Mouse (Mus musculus) lung, adult 2 months (tissue): Measurements from ENCODE around the gene Cog3. TPM values are rescaled to one million over a fixed set of nuclear protein-coding genes. Genes with fewer than 3 reads are reported as not detected.
"Not testable (repeated sequence)": the region's sequence is repeated elsewhere in the genome, so short reads cannot be mapped to it uniquely, and the experiment has no call there.

Source experiments
- DNase-seq: peaks from one replicate; pipeline ENCODE4 v3.0.0; 2022
- H3K4me1 ChIP-seq: fragments of 200-500 bp; 2 replicates; pipeline ENCODE4 v1.6.1; 2011; ENCODE audit warnings: low read length; ENCODE audit not compliant: control insufficient read depth, insufficient read depth
- H3K4me3 ChIP-seq: fragments of 200-500 bp; replicated peaks from 2 replicates; pipeline ENCODE3; 2011; ENCODE audit warnings: low read depth, mild to moderate bottlenecking, control low read depth, low read length; ENCODE audit errors: extremely low read depth
- CTCF ChIP-seq: fragments of 200-500 bp; IDR thresholded peaks from 2 replicates; pipeline ENCODE4 v1.5.1; 2011; ENCODE audit warnings: mild to moderate bottlenecking, low read length, control low read depth; ENCODE audit not compliant: insufficient read depth
- POLR2A ChIP-seq: fragments of 200-500 bp; IDR thresholded peaks from 2 replicates; pipeline ENCODE4 v1.6.1; 2011; ENCODE audit warnings: low read depth, mild to moderate bottlenecking, control low read depth, low read length, borderline replicate concordance; ENCODE audit errors: extremely low read depth
- WGBS: fragments of 180-500 bp; shearing (Covaris S2); methylation state at CpG from one replicate; pipeline ENCODE4 v1.1.7; 2018; 5-methylcytosine and 5-hydroxymethylcytosine counted together
- polyA plus RNA-seq: library from polyadenylated mRNA; depleted of rRNA; stranded (reverse); fragments of >200 nt; gene quantifications from 2 replicates; pipeline ENCODE4 v1.2.3, GENCODE M21; 2012

The Cog3 gene
- polyA plus RNA-seq, 1 experiment = 11.0 TPM

- peak within 1 kb of the TSS; percentile 81 for H3K4me3 ChIP-seq
- DNase-seq = peak; percentile 96
- TF ChIP-seq CTCF (no peak), POLR2A (peak; percentile 87)
- 3% methylated on average over 51 of the region's 51 CpGs for WGBS
- H3K4me1 ChIP-seq = 0 out of 2 replicates have a peak, but pooled peaks cover 3% of the 10 kb centered on the region
These were observed 32.8 kb upstream of the Cog3 start, which contains the start of gene Slc25a30 for GRCm38 (mm10) chr14:75786868-75787793. Gene Slc25a30, minus strand, starts transcription at chr14:75787037.

GRCm38 (mm10) chr14:75786424-75786867, 32.1 kb upstream of the Cog3 start:
- H3K4me3 ChIP-seq = peak overlapping the region; percentile 81
- 0 out of 2 replicates have a peak, but pooled peaks cover 3% of the 10 kb centered on the region for H3K4me1 ChIP-seq
- TF ChIP-seq POLR2A (no peak), CTCF (no peak)
- no peak for DNase-seq
- WGBS = 1% methylated on average over 31 of the region's 31 CpGs

GRCm38 (mm10) chr14:75779913-75780312, 25.6 kb upstream of the Cog3 start:
- H3K4me1 ChIP-seq = no peaks in the 10 kb centered on the region
- DNase-seq = no peak
- no peak overlapping the region for H3K4me3 ChIP-seq
- TF ChIP-seq CTCF (no peak), POLR2A (no peak)
- WGBS = 80% methylated on average over 4 of the region's 4 CpGs

- TF ChIP-seq POLR2A (no peak), CTCF (no peak)
- DNase-seq = no peak
- H3K4me1 ChIP-seq = no peaks in the 10 kb centered on the region
- 96% methylated on average over 8 of the region's 8 CpGs for WGBS
- H3K4me3 ChIP-seq = no peak overlapping the region
These were observed 22.3 kb upstream of the Cog3 start for GRCm38 (mm10) chr14:75776637-75777036.

GRCm38 (mm10) chr14:75773431-75773830, 19.1 kb upstream of the Cog3 start:
- TF ChIP-seq POLR2A = no peak
- no peak for TF ChIP-seq CTCF
- H3K4me1 ChIP-seq = no peaks in the 10 kb centered on the region
- DNase-seq = no peak
- no peak overlapping the region for H3K4me3 ChIP-seq
- 87% methylated on average over 8 of the region's 8 CpGs for WGBS

- H3K4me1 ChIP-seq, DNase-seq, H3K4me3 ChIP-seq: not testable (repeated sequence)
- WGBS = 94% methylated on average over 3 of the region's 3 CpGs
These were observed 18.1 kb upstream of the Cog3 start for GRCm38 (mm10) chr14:75772407-75772806.

- no peaks in the 10 kb centered on the region for H3K4me1 ChIP-seq
- TF ChIP-seq POLR2A (no peak), CTCF (no peak)
- no peak for DNase-seq
- no peak overlapping the region for H3K4me3 ChIP-seq
- WGBS = 80% methylated on average over 8 of the region's 8 CpGs
These were observed 16.8 kb upstream of the Cog3 start for GRCm38 (mm10) chr14:75771101-75771501.

GRCm38 (mm10) chr14:75769334-75769733, 15.0 kb upstream of the Cog3 start:
- Histone ChIP-seq H3K4me3 (no peak overlapping the region), H3K4me1 (no peaks in the 10 kb centered on the region)
- no peak for DNase-seq
- 82% methylated on average over 9 of the region's 9 CpGs for WGBS
- TF ChIP-seq POLR2A = no peak
- TF ChIP-seq CTCF = no peak

- TF ChIP-seq CTCF (no peak), POLR2A (no peak)
- no peak overlapping the region for H3K4me3 ChIP-seq
- no peak for DNase-seq
- H3K4me1 ChIP-seq = no peaks in the 10 kb centered on the region
- 11% methylated on average over 1 of the region's 1 CpGs for WGBS
These were observed 13.9 kb upstream of the Cog3 start for GRCm38 (mm10) chr14:75768275-75768608.

- 50% methylated on average over 17 of the region's 17 CpGs for WGBS
- DNase-seq = peak; percentile 44
- Histone ChIP-seq H3K4me1 (no peaks in the 10 kb centered on the region), H3K4me3 (no peak overlapping the region)
- TF ChIP-seq POLR2A = no peak
- peak; percentile 81 for TF ChIP-seq CTCF
These were observed 13.4 kb upstream of the Cog3 start for GRCm38 (mm10) chr14:75767492-75768274.
